Mouse (Mus musculus) testis, adult 2 months (tissue): ENCODE results near the gene Kcng4.

Experiments used
- CTCF ChIP-seq: fragments of 200-500 bp; IDR thresholded peaks from 2 replicates; pipeline ENCODE4 v1.5.1; 2012; ENCODE audit warnings: low read depth, mild to moderate bottlenecking, inconsistent platforms, low read length, moderate library complexity; ENCODE audit not compliant: control insufficient read depth, insufficient read depth, insufficient replicate concordance
- POLR2A ChIP-seq: fragments of 200-500 bp; IDR thresholded peaks from 2 replicates; pipeline ENCODE4 v1.6.1; 2012; ENCODE audit warnings: low read depth, mild to moderate bottlenecking, inconsistent platforms, low read length, moderate library complexity; ENCODE audit not compliant: control insufficient read depth

DNA sequence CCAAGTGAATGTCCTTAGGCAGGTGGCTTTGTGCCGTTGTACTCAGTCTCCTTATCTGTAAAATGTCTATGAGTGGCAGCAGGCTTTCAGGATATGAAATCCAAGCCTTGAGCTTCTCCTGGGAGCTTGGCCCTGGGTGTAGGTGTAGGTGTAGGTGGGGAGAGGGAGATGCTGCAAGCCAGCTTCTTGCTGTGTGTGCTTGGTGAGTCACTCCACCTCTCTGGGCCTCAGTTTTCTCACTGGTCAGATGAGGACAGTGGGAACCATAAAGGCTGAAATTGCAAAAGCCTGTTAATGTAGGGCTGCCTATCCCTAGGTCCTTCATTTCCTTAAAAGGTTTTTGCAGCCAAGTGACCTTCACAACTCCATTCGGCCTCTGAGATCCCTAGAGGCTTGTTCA is 478 bp upstream of the Kcng4 start:
- no peak for TF ChIP-seq POLR2A
- TF ChIP-seq CTCF = no peak
